Mouse (Mus musculus) embryo, embryonic 11.5 days (tissue): ENCODE results near the gene Lrrfip1.
A peak's percentile ranks its signal among the peaks of the same experiment; 100 is the strongest.

Experiments
- DNase-seq: peaks from one replicate; pipeline ENCODE4 v3.0.0-alpha.2; 2012; ENCODE audit warnings: low read depth, low spot score

Lrrfip1 gene

GRCm38 (mm10) chr1:90998268-90998890 lies at the start of gene Lrrfip1:
Gene Lrrfip1 (plus strand): TSS chr1:90998737.
- peak; percentile 32 for DNase-seq

- no peak for DNase-seq
These were observed 49.2 kb upstream of the Lrrfip1 start for GRCm38 (mm10) chr1:90949309-90949708.

DNA sequence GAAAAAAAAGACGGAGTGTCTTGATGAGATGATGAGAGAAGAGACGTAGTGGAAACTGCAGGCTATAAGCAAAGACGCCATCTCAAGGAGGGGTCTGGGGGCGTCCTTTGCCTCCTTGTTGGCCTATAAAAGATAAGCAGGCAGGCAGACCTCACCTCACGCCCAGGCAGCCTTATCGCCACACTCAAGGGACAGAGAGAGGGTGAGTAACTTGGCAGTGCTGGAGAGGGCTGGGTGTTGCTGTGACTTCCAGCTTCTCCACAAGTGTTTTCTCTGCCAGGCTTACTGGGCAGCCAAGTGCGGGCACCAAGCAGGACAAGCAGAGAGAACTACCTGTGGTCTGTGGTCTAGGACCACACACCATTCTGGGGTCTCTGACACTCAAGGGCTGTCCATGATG lies 46.9 kb upstream of the Lrrfip1 start:
- no peak for DNase-seq

GRCm38 (mm10) chr1:90952808-90953207 lies 45.7 kb upstream of the Lrrfip1 start, which contains the start of gene Prlh:
Gene Prlh (plus strand): TSS chr1:90953108.
- DNase-seq = no peak

DNA sequence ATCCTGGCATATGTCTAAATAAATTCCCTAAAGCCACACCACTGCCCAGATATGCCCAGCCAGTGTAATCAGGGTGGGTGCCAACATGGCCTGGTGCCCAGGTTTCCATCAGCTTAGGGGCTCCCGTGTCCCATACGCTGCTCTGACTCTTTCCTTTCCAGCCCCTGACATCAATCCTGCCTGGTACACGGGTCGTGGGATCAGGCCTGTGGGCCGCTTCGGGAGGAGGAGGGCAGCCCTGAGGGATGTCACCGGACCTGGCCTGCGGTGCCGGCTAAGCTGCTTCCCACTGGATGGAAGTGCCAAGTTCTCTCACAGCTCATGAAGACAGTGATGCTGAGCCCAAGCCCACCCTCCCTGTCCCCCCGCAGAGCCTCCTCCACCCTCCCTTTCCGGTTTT lies 44.8 kb upstream of the Lrrfip1 start:
- DNase-seq = no peak

- peak; percentile 72 for DNase-seq
These were observed 42.1 kb upstream of the Lrrfip1 start for GRCm38 (mm10) chr1:90956245-90957096.

- DNase-seq = no peak
These were observed 36.0 kb upstream of the Lrrfip1 start for GRCm38 (mm10) chr1:90962526-90962925.

DNA sequence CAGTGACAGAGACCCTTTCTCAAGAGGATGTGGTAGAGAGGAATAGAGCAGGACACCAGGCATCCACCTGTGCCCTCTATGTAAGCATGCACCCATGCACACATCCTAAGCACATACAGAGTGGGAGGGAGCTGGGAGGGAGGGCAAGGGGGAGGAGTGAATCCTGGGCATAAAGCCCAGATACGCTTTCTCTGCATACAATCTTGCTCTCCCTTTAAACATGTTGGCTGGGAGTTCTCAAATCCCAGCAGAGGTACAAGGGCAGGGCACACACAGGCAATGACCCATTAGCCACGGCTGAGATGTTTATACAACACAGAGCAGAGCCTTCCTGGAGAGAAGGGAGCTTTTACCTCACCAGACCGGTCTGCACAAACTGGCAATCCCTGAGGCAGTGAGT lies 35.5 kb upstream of the Lrrfip1 start:
- no peak for DNase-seq

GRCm38 (mm10) chr1:90967583-90967982 lies 31.0 kb upstream of the Lrrfip1 start:
- DNase-seq = no peak

DNA sequence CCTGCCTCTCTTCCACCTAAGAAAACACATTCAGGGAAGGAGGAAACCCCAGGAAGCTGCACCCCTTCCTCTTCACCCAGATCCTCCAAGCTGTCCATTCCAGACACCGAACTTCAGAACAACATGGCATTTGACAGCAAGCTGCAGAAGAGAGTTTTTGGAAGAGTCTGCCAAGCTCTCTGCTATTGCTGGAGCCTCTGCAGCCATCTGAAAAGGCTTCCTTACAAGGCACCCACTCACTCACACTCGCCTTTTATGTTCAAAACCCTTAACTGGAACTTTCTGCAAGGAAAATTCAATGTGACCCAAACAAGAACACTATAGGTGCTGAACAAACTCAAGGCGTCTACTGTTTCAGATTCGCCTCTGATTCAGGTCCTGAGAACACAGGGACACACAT lies 29.9 kb upstream of the Lrrfip1 start:
- no peak for DNase-seq

DNA sequence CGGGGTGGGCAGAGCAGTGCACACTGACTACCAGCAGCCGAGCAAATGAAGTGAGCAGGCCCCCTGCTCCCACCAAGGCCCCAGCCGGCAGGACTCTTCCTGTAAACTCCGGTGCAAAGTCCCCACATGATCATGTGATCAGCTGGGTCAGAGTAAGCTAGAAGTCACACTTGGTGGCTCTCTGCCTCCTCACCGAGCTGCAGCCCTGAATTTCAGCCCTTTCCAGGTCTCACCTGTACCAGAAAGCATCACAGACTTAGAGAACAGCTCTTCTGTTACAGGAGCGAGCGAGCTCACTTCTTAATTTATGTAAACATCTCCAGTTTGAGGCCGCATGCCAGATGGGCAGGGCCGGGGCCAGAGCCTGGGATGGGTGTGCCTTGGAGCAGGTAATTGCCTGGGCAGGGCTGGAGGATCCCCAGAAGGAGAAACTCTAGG lies 29.2 kb upstream of the Lrrfip1 start, which contains the start of gene Rab17:
Rab17 (minus strand) TSS at position 315 of the 438 bp plus-strand sequence.
- DNase-seq = no peak

- no peak for DNase-seq
These were observed 28.6 kb upstream of the Lrrfip1 start for GRCm38 (mm10) chr1:90969881-90970390.

DNA sequence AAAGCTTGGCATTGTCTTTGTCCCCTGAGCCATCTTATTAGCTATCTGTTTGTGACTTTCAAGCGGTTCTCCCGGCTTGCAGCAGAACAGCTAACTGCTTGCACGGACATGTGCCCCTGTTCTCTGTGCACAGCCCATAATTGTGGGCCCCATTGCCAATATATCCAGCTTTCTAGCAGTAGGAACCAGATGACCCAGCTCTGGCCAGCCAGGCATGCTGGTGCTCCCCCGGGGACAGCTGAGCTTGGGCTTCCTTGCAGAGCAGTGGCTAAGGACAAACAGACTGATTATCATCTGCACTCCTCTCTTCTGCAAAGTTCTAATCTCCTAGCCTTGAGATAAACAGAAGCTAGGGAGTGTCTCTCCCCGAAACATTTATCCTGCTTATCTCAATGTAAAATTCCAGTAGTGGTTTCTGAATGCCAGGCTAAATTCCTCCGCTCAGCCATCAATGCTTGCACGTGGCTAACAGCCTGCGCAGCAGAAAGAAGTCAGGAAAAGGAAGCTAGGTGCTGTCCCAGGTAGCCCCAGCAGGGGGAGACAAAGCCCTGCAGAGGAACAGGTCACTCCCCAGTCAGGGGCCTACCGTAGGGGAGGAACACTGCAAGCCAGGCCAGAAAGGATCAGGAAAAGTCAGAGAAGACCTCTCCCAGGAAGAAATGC lies 25.5 kb upstream of the Lrrfip1 start:
- peak; percentile 85 for DNase-seq

DNA sequence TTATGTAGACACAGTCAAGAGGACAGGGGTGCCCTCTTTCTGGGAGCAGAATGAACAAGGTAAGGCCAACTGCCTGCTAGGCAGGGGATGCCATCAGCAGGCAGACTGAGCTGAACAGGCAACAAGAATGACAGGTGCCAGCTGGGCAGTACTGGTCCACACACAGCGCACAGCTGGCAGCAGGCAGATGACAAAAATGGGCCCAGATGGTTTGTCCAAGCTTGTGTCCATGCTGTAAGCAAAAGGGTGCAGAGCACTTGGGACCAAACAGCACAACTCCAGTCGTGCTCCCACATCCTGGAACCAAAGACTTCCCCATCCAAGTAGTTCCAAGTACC lies 25.0 kb upstream of the Lrrfip1 start:
- DNase-seq = no peak

DNA sequence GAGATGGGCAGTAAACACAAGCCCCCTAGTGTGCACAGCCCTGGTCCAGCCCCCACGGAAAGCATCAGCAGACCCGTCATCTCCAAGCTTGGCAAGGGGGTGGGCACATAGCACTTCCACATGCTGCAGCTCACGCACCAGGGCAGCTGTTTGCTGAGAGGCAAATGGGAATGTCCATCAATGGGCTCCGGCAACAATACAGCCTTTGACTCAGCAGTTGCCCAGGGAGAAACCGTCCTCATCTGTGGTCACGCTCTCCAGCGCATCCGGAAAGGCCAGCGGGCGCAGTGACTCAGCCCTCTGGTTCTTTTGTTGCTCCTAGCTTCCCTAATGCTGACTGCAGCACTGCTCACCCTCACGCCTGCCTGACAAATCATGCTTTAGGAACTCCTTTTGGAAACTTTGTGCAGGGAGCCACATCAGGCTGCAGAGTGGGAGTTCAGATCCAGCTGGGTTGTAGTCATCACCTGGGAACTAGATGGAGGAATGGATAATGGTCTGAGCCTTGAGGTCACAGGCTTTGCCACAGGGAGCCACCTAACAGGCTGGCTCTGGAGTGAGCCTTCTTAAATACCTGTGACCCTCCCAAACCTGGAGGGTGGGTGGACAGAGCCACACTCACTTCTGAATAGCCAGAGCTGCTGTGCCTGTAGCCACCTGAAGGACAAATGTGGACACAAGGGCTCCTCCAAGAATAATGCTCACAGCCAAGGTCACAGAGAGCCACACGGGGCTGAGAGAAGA lies 23.5 kb upstream of the Lrrfip1 start:
- DNase-seq = no peak

- no peak for DNase-seq
These were observed 22.6 kb upstream of the Lrrfip1 start for GRCm38 (mm10) chr1:90975960-90976359.

DNA sequence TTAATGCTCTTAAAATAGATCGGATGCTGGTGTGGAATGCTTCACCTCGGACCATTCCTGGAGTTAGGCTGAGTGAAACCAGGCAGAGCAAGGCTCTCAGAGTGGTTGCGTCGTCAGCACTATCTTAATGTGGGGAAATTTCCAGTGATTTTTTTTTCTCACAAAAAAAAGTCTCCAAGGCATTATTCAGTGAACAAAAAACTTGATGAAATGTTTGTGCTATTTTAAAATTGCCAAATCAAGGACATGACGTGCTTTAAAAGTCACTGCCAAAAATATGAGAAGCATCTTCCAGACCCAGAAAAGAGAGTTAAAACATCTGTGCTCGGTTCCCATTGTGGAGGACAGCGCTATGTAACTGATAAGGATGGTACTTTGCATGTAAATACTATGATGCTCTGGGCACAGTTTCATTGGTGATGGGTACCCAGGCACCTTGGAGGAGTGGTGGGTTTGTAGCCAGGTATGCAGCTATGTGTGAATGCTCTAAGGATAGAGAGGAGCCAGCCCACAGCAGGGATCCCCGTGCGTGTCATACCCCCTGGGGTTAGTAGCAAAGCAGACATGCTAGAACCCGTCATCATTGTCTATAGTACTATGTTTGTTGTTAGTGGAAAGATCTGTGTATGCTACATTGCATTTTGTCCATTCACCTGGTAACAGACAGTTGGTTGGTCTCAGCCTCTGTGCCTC lies 17.8 kb upstream of the Lrrfip1 start:
- DNase-seq = no peak

DNA sequence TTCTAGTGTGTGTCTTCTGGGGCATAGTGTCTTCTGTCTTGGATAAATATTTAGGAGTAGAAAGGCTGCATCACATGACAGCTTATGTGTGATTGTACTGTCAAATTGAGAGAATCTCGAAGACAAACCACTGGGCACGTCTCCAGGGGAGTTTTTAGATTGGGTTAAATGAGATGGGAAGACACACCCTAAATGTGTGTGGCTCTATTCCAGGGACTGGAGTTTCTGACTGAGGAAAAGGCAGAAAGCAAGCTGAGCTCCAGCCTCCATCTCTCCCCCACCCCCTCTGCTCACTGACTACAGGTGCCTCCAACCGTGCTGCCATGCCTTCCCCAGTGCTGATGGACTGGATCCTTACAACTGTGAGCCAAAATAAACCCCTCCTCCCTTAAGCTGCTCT lies 17.2 kb upstream of the Lrrfip1 start:
- DNase-seq = no peak

- DNase-seq = no peak
These were observed 2.6 kb upstream of the Lrrfip1 start for GRCm38 (mm10) chr1:90995916-90996315.

- DNase-seq = no peak
These were observed 1.4 kb upstream of the Lrrfip1 start for GRCm38 (mm10) chr1:90997136-90997535.

DNA sequence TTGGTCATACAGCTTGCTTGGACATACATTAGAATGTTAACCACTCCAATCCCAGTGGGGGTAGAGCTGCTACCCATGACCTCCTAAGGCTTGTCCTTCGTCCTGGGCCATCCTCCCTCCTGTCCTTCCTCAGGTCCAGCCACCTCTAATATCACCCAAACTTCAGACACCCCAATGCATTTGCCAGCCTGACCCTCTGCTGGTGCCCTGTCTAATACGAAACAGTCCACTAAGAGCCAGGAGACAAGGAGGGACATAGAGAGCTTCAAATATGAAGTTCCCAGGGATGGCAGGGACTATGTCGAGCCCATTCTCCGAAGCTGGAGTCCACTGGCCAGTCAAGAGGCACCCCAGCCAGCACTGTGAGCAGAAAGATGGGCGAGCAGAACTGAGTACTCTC lies 896 bp upstream of the Lrrfip1 start:
- DNase-seq = no peak
